10 mouse cellular contexts compared by ENCODE assay signal in the genomic region with DNA sequence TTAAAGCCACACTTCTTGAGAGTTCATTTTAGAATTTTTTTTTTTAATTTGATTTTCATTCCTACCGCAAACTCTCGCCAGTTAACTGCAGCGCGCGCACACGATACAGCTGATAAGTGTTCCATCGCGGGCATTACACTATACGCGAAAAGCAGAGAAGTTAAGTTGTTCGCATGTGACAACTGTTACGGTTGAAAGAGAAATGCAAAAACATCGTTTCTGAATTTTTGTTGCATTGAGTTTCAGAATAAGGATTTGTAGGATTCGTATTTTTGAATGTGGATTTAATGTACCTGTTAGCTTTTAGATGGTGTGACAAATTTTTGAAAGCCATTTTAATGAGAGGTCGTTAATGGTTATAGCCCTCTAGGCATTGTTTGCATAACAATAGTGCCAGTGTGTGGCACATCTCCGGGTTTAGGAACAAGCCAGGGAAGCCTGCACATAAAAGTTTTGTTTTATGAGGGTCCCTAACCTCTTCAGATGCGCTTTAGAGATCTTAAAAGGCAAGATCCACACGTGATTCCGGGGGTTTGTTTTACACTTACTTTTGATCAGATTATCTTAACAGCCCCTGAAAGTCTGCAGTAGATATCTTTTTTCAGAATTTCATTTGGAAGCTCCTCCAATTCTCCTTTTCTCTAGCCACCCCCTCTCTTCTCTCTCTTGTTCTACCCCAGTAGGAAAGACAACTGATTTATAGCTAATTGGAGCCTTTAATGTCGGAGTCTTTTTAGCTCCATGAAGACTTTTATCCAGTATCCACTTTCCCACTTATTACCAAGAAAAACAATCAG. TPM values are rescaled to one million over a fixed set of nuclear protein-coding genes. Genes with fewer than 3 reads are reported as not detected.
DNase-seq lines count a peak whose midpoint lies in the region; ATAC-seq lines count a peak whose summit lies in the region.
"Had no signal": no experiment of that assay in that cellular context is flagged by ENCODE, and none has a peak within 500 bp of the region (broad histone marks: within the 10 kb centered on the region; RNA-seq: fewer than 3 reads in every experiment).

No protein-coding gene starts in this region.

- peak; percentile 57 for DNase-seq in hindbrain, embryonic 14.5 days (ENCODE audit: low spot score)
- DNase-seq in brain, embryonic 18.5 days (ENCODE audit: low read depth, low spot score) = peak; percentile 20
- DNase-seq in embryonic facial prominence, embryonic 14.5 days (ENCODE audit: low spot score) = peak; percentile 40
- DNase-seq in layer of hippocampus, adult 9-10 months (ENCODE audit: low spot score) = no peak
- DNase-seq in urinary bladder, postnatal 4 days (ENCODE audit: low spot score in 2 of 2) = no peak
- DNase-seq: cerebellum, adult 18-20 months had no signal

- H3K4me2 ChIP-seq in hindbrain, embryonic 14.5 days (replicated peaks) = no peak overlapping the region
- H3K4me2 ChIP-seq in hindbrain, embryonic 12.5 days (replicated peaks) = no peak overlapping the region
- H3K4me2 ChIP-seq in embryonic facial prominence, embryonic 14.5 days (ENCODE audit: low read depth, low read length) = peak overlapping the region; percentile 77
- no peak overlapping the region for H3K4me2 ChIP-seq in limb, embryonic 15.5 days

- WGBS in hindbrain, embryonic 14.5 days = 2% methylated on average over 20 of the region's 20 CpGs
- 3% methylated on average over 20 of the region's 20 CpGs for WGBS in hindbrain, embryonic 12.5 days
- 4% methylated on average over 20 of the region's 20 CpGs for WGBS in embryonic facial prominence, embryonic 14.5 days
- WGBS in limb, embryonic 15.5 days = 3% methylated on average over 20 of the region's 20 CpGs

- no peak overlapping the region for H3K9ac ChIP-seq in hindbrain, embryonic 14.5 days
- no peak overlapping the region for H3K9ac ChIP-seq in hindbrain, embryonic 12.5 days
- 0 out of 2 replicates have a peak overlapping the region, but pooled peaks have one; percentile 54 for H3K9ac ChIP-seq in embryonic facial prominence, embryonic 14.5 days (ENCODE audit: low read depth, low read length)
- no peak overlapping the region for H3K9ac ChIP-seq in limb, embryonic 15.5 days
- H3K9ac ChIP-seq: midbrain, embryonic 15.5 days had no signal

- H3K9me3 ChIP-seq in hindbrain, embryonic 14.5 days (ENCODE audit: control insufficient read depth, low read length) = no peaks in the 10 kb centered on the region
- no peaks in the 10 kb centered on the region for H3K9me3 ChIP-seq in hindbrain, embryonic 12.5 days (replicated peaks)
- no peaks in the 10 kb centered on the region for H3K9me3 ChIP-seq in embryonic facial prominence, embryonic 14.5 days (ENCODE audit: control insufficient read depth, low read length)
- no peaks in the 10 kb centered on the region for H3K9me3 ChIP-seq in limb, embryonic 15.5 days
- H3K9me3 ChIP-seq: midbrain, embryonic 15.5 days had no signal

- peaks cover 65% of the 10 kb centered on the region for H3K27me3 ChIP-seq in hindbrain, embryonic 14.5 days (ENCODE audit: control insufficient read depth, insufficient read depth, low read length)
- H3K27me3 ChIP-seq in hindbrain, embryonic 12.5 days = peaks cover 60% of the 10 kb centered on the region
- H3K27me3 ChIP-seq in embryonic facial prominence, embryonic 14.5 days (replicated peaks; ENCODE audit: control insufficient read depth, insufficient read depth, low read length) = peaks cover 65% of the 10 kb centered on the region
- peaks cover 69% of the 10 kb centered on the region for H3K27me3 ChIP-seq in limb, embryonic 15.5 days

- peaks cover 13% of the 10 kb centered on the region; the same call in 1 of the 2 replicates for H3K4me1 ChIP-seq in hindbrain, embryonic 14.5 days (replicated peaks; ENCODE audit: control insufficient read depth, insufficient read depth, low read length)
- peaks cover 14% of the 10 kb centered on the region for H3K4me1 ChIP-seq in hindbrain, embryonic 12.5 days
- H3K4me1 ChIP-seq in embryonic facial prominence, embryonic 14.5 days (ENCODE audit: control insufficient read depth, insufficient read depth, low read length) = peaks cover 4% of the 10 kb centered on the region; the same call in 1 of the 2 replicates
- H3K4me1 ChIP-seq in limb, embryonic 15.5 days = peaks cover 18% of the 10 kb centered on the region

- H3K36me3 ChIP-seq in hindbrain, embryonic 14.5 days (replicated peaks; ENCODE audit: control insufficient read depth, insufficient read depth) = no peaks in the 10 kb centered on the region
- no peaks in the 10 kb centered on the region for H3K36me3 ChIP-seq in hindbrain, embryonic 12.5 days
- H3K36me3 ChIP-seq in embryonic facial prominence, embryonic 14.5 days (ENCODE audit: control insufficient read depth, insufficient read depth, low read length) = no peaks in the 10 kb centered on the region
- H3K36me3 ChIP-seq in limb, embryonic 15.5 days = no peaks in the 10 kb centered on the region
- H3K36me3 ChIP-seq: midbrain, embryonic 15.5 days had no signal

- no peak overlapping the region for H3K27ac ChIP-seq in hindbrain, embryonic 14.5 days
- H3K27ac ChIP-seq in hindbrain, embryonic 12.5 days = no peak overlapping the region
- H3K27ac ChIP-seq in embryonic facial prominence, embryonic 14.5 days (replicated peaks; ENCODE audit: low read depth, low read length) = no peak overlapping the region
- no peak overlapping the region for H3K27ac ChIP-seq in limb, embryonic 15.5 days
- H3K27ac ChIP-seq: midbrain, embryonic 15.5 days had no signal

- H3K4me3 ChIP-seq in hindbrain, embryonic 14.5 days (replicated peaks; ENCODE audit: low read length) = peak overlapping the region; percentile 37; the same call in 1 of the 2 replicates
- H3K4me3 ChIP-seq in hindbrain, embryonic 12.5 days = no peak overlapping the region
- peak overlapping the region; percentile 47 for H3K4me3 ChIP-seq in embryonic facial prominence, embryonic 14.5 days (ENCODE audit: low read depth, low read length)
- H3K4me3 ChIP-seq in limb, embryonic 15.5 days = peak overlapping the region; percentile 48

- ATAC-seq in hindbrain, embryonic 14.5 days (ENCODE audit: low FRiP score) = no peak
- ATAC-seq in hindbrain, embryonic 12.5 days (ENCODE audit: low FRiP score) = no peak
- ATAC-seq in embryonic facial prominence, embryonic 14.5 days (ENCODE audit: low read depth) = no peak
- no peak for ATAC-seq in limb, embryonic 15.5 days (ENCODE audit: insufficient number of reproducible peaks, low FRiP score, low TSS enrichment, low read depth)
- no peak for ATAC-seq in megakaryocyte, adult 5-6 weeks (ENCODE audit: poor library complexity, severe bottlenecking)
- ATAC-seq: midbrain, embryonic 15.5 days had no signal

RNA-seq across cellular contexts. Expression of gene Aldh1a2, which starts 1.6 kb away (rescaled TPM):
- polyA plus RNA-seq in hindbrain, embryonic 14.5 days (2014; fragmentation: Nextera tagmentation; extraction: Ambion mirVana) = 45.0 and 52.8 TPM in 2 replicates
- polyA plus RNA-seq in hindbrain, embryonic 12.5 days (2016; fragmentation: Nextera tagmentation; extraction: Ambion mirVana) = 9.3 and 14.8 TPM in 2 replicates
- polyA plus RNA-seq in embryonic facial prominence, embryonic 14.5 days (2014; fragmentation: Nextera tagmentation; extraction: Ambion mirVana) = 41.3 and 50.5 TPM in 2 replicates
- 11.1 and 13.9 TPM in 2 replicates for polyA plus RNA-seq in limb, embryonic 15.5 days (2015; fragmentation: Nextera tagmentation; extraction: Ambion mirVana)
- 0.11 TPM in 1 of 2 replicates, not detected in the other for total RNA-seq in megakaryocyte, adult 5-6 weeks (2015)
- total RNA-seq in megakaryocyte, adult 5-6 weeks (2017) = 0.08 and 0.11 TPM in 2 replicates

RNA-seq across cellular contexts. Expression of gene Aqp9, which starts 48.7 kb away (rescaled TPM):
- 0.31 and 0.34 TPM in 2 replicates for polyA plus RNA-seq in hindbrain, embryonic 14.5 days (2014; fragmentation: Nextera tagmentation; extraction: Ambion mirVana)
- not detected in 2 replicates for polyA plus RNA-seq in hindbrain, embryonic 12.5 days (2016; fragmentation: Nextera tagmentation; extraction: Ambion mirVana)
- 0.43 and 0.68 TPM in 2 replicates for polyA plus RNA-seq in embryonic facial prominence, embryonic 14.5 days (2014; fragmentation: Nextera tagmentation; extraction: Ambion mirVana)
- polyA plus RNA-seq in limb, embryonic 15.5 days (2015; fragmentation: Nextera tagmentation; extraction: Ambion mirVana) = 0.50 and 1.2 TPM in 2 replicates
- total RNA-seq in megakaryocyte, adult 5-6 weeks (2015) = 12.4 and 15.5 TPM in 2 replicates
- total RNA-seq in megakaryocyte, adult 5-6 weeks (2017) = 13.0 and 16.7 TPM in 2 replicates

Comparison
In these comparisons a context has a peak if more than half of its experiments do, and no peak if none do; other contexts are left out.
1. DNase-seq: peak in hindbrain, embryonic 14.5 days (single experiment), brain, embryonic 18.5 days (single experiment) and embryonic facial prominence, embryonic 14.5 days (single experiment); none in layer of hippocampus, adult 9-10 months (single experiment) and urinary bladder, postnatal 4 days (0 of 2).